Mouse (Mus musculus): ENCODE data around the gene Gm21985. TPM values are rescaled to one million over a fixed set of nuclear protein-coding genes. Genes with fewer than 3 reads are reported as not detected.
A peak's percentile ranks its signal among the peaks of the same experiment; 100 is the strongest.

The Gm21985 gene
- total RNA-seq, 2 experiments from 2014 or later: 0.71 to 0.84 TPM

GRCm38 (mm10) chr2:112308671-112309070, 42.6 kb downstream of the Gm21985 start:
- DNase-seq: no peak
- intact Hi-C loops (cut with DNase I; ENCODE audit: low total_unique reads): no loop called here

DNA sequence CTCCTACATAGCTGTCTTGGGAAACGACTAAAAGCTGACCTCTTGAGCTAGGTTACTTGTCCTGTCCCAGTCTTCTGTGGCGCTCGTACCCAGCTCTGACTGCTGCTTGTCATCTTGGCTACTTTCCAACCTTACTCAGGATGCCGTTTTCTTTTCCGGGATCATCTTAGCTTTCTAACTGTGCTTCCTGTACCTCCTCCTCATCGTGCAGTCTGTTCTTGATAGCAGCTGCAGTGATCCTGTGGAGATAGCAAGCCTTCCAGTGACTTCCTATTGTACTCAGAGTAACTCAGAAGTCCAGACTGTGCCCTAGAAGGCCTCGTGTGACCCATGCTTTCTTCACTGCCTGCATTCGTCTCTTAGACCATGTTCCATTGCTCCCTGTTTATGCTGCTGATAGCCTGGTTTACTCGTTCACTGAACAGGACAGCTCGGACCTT, 43.1 kb downstream of the Gm21985 start:
- intact Hi-C loops (cut with DNase I; ENCODE audit: low total_unique reads): no loop called here
- DNase-seq: no peak

GRCm38 (mm10) chr2:112315638-112316037, 49.5 kb downstream of the Gm21985 start:
- no peak for DNase-seq
- intact Hi-C loops (cut with DNase I; ENCODE audit: low total_unique reads): no loop called here

- DNase-seq: no peak
- intact Hi-C loops (cut with DNase I; ENCODE audit: low total_unique reads): no loop called here
These were observed 52.1 kb downstream of the Gm21985 start for GRCm38 (mm10) chr2:112318227-112318626.

GRCm38 (mm10) chr2:112318905-112319304, 52.8 kb downstream of the Gm21985 start:
- intact Hi-C loops (cut with DNase I; ENCODE audit: low total_unique reads): no loop called here
- peak; percentile 22 for DNase-seq

DNA sequence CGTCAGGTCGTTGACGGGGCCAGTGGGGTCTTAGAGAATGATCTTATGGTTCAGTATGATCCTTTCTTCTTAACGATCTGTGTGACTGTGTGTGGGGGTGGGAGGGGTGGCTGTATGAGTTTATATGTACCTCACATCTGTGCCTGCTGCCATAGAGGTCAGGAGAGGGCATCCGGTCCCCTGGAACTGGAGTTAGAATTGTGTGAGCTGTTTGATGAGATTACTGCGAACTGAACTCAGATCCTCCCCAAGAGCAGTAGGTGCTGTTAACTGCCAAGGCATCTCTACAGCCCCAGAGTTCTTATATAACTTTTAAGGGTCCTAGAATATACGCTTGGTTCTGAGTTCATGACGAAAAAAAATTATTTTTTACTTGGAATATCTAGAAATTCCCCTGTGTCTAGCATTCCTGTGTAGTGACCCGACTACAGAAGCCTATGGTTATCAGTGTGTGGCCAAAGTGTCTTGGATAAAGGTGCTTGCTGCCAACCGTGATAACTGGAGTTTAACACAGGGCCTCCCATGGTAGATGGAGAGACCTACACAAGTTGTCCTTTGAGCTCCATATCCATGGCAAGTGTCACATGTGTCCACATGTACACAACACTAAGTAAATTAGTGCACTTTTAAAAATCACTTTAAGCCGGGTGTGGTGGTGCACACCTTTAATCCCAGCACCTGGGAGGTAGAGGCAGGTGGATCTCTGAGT, 62.1 kb downstream of the Gm21985 start:
- no peak for DNase-seq
- intact Hi-C loops (cut with DNase I; ENCODE audit: low total_unique reads): no loop called here

GRCm38 (mm10) chr2:112332051-112332898, 66.2 kb downstream of the Gm21985 start:
- no peak for DNase-seq
- intact Hi-C loops (cut with DNase I; ENCODE audit: low total_unique reads): loop anchor here (10.0 kb wide), 1 partner anchor 67 kb away; the partner anchor contains the start of genes Gm21985, Nop10 and Slc12a6

DNA sequence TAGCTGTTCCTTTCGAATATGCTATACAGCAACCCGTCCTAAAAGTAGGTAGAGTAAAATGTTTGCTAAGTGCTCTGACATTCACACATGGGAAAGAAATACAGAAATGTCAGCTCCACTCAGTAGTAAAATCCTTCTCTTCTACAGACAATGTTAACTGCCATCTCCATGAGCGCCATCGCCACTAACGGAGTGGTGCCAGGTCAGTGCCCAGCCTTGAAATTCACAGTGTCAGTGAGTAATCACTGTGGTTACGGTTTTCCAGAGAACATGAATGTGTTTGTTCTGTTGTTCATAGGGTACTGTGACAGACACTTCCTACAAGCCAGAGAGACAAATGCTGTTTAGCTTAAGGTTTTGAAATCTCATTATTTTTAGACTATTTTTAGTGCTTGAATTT, 71.1 kb downstream of the Gm21985 start:
- DNase-seq: no peak
- intact Hi-C loops (cut with DNase I; ENCODE audit: low total_unique reads): loop anchor here (10.0 kb wide), 1 partner anchor 72 kb away; the partner anchor contains the start of genes Gm21985, Nop10 and Slc12a6

DNA sequence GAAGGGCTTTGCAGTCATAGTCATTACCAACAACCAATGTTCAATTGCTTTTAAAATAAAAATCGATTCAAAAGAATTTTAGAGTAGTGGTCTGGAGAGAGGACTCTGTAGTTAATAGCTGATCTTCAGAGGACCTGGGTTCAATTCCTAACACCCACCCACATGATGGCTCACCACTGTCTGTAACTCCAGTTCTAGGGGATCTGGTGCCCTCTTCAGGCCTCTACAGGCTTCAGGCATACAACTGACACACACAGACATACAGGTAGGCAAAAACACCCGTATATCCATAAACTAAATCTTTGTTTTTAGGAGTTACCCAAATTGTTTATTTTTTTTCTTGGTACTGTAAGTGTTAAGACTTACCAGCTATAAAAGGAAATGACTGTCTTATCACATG, 73.6 kb downstream of the Gm21985 start:
- intact Hi-C loops (cut with DNase I; ENCODE audit: low total_unique reads): loop anchor here (10.0 kb wide), 1 partner anchor 75 kb away; the partner anchor contains the start of genes Gm21985, Nop10 and Slc12a6
- DNase-seq: no peak

DNA sequence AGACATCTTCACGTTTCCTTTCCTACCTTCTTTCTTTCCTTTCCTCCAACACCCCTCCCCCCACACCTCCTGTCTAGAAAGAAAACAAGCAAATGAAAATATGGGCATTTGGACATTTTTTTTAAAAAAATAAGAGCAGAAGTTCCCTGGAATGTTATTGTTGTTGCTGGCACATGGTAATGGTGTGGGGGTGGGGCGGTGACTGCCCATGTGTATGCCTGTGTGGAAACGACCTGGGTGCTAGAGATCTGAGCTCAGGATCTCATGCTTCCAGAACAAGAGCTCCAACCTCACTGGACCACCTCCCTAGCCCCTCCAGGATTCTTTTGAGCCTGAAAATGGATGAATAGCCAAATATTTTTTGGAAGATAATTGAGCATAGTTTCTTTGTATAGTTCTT, 75.0 kb downstream of the Gm21985 start:
- intact Hi-C loops (cut with DNase I; ENCODE audit: low total_unique reads): no loop called here
- no peak for DNase-seq

- intact Hi-C loops (cut with DNase I; ENCODE audit: low total_unique reads): no loop called here
- no peak for DNase-seq
These were observed 82.1 kb downstream of the Gm21985 start for GRCm38 (mm10) chr2:112348246-112348645.

GRCm38 (mm10) chr2:112353685-112354455, 87.8 kb downstream of the Gm21985 start:
- no peak for DNase-seq

DNA sequence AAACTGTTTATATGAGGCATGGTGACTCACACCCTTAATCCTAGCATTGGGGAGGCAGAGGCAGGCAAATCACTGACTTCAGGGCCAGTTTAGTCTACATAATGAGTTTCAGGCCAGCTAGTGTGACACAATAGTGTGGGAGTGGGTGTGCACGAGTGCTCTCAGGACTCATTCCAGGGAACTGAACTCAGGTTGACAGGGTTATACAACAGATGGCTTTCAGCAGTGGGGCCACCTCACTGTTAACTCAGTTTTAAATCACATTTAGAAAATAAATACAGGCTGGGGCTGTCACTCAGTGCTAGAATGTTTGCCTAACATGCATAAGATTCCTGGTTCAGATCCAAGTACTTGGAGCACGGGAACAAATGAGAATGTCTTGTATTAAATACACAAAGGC, 93.5 kb downstream of the Gm21985 start:
- DNase-seq: no peak
- intact Hi-C loops (cut with DNase I; ENCODE audit: low total_unique reads): no loop called here

More at GRCm38 (mm10) chr2:112353685-112354455, 87.8 kb downstream of the Gm21985 start:
- intact Hi-C loops (cut with DNase I; ENCODE audit: low total_unique reads): no loop called here

DNA sequence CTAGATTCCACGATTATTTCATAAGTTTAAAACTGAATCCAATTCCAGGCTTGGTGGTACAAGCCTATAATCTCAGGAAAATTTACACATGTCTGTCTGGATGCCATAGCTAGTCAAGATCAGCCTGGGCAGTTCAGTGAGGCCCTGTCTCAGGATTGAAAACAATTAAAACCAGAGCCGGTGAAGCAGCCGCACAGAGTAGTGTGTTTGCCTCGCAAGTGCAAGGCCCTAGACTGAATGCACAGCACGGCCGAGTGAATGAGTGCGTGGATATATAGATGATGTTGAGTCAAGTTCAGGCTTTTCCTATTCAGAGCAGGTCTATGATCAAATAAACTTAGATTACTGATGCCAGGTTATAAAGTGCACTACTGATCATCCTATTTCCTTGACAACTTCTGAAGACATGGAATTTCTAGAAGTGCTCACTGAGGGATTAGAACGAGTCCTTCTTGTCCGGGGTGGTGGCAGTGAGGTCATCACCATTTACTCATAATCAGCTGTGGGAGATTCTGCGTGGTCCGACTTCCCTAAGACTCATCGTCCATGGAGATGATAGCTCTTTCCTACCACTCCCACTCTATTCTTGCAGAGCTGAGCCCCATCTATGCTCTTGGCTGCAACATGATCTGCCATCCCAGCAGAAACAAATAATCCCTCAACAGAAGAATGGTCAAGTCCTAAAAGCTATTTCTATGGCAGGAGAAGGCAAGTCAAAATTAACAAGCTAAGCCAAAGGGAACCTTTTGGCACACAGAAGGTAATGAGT, 94.1 kb downstream of the Gm21985 start:
- no peak for DNase-seq
- intact Hi-C loops (cut with DNase I; ENCODE audit: low total_unique reads): no loop called here

GRCm38 (mm10) chr2:112360781-112361169, 94.7 kb downstream of the Gm21985 start:
- intact Hi-C loops (cut with DNase I; ENCODE audit: low total_unique reads): no loop called here
- DNase-seq: no peak

DNA sequence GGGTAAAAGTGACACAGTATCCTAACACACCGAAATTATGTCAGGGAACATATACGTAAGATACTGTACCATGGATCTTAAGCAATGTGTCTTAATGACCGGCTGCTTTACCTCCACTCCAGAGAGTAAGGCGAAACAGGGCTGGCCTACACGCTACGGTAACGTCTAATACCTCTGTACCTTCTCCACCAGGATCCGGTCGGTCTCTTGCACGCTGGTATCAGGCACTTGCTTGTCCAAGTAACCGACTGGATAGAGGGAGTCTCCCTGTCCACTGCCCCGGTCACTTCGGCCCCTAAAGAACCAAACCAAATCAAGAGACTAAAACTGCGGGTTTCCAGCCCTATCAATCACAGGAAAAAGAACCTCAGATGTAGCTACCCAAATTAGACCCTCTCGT, 101.1 kb downstream of the Gm21985 start:
- DNase-seq: no peak
- intact Hi-C loops (cut with DNase I; ENCODE audit: low total_unique reads): no loop called here

DNA sequence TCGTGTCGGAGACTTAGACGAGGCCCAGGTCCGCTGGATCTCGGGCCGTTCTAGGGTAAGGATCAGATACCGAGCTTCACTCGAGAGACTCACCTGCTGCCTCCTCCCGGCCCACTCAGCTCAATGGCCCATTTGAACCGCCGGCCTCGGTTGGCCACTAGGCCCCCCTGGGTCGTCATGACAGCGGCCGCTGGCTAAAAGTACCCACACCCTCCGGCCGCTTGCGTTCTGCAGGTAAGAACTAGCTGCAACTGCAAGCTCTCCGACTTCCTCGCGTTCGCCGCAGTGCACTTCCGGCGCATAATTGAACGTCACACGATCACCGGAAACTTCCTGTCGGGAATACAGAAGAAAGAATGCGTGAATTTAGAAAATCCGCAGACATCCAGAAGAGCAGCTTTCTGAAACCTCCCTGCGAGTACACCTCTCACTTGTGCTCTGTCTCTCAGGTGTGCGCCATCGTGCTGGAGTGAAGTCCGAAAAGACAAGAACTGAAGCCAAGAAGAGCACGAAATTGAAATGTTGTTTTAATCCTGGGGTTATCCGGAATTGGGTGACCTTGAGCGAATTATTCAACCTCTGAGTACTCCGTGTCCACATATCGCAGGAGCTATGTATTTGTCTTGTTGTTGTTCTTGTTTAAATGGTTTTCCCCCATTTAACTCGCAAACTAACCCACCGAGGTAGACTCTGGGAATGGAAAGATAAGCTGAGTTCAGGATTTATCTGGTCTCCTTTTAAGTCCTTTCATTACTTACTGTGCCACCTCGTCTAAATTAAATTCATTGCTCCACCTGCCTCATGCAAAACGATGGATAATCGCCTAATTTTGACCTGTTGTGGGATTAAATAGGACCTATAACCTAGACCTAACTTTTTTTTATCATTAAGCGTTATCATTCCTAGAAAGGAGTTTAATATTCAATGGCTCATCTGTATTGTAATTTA, 101.9 kb downstream of the Gm21985 start, which contains the start of gene Emc4:
TSS of gene Emc4 (minus strand) at position 302 of the 948 bp plus-strand sequence.
- intact Hi-C loops (cut with DNase I; ENCODE audit: low total_unique reads): no loop called here

DNA sequence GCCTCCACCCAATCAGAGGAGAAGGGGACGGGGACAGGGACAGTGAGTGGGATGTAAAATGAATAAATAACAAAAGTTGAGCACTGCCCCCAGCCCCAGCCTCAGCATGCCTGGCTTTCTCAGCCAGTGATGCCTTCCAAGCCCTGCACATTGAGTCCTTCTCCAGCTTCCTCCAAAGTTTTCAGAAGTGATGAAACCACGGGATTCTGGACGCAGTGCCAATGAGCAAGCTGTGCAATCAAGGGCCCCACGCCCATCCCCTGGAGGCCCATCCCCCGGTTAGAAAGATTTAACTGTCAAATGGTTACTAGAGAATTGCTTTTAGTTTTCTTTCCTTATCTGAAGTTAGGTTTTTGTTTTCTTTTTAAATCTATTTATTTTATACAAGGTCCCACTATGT, 103.8 kb downstream of the Gm21985 start:
- intact Hi-C loops (cut with DNase I; ENCODE audit: low total_unique reads): no loop called here
- peak; percentile 68 for DNase-seq

More for the DNA sequence above, 101.9 kb downstream of the Gm21985 start, which contains the start of gene Emc4:
- DNase-seq: peak; percentile 89
